Mouse (Mus musculus) heart, postnatal 0 days (tissue): ENCODE data around the gene Fhit. TPM values are rescaled to one million over a fixed set of nuclear protein-coding genes. Genes with fewer than 3 reads are reported as not detected.

Experiments used
- ATAC-seq: fragments of 200-750 bp; cut with Nextera tagmentation; 2 replicates; pipeline ENCODE4 v1.8.0; 2017; ENCODE audit warnings: low read depth, moderate number of reproducible peaks, moderate library complexity; ENCODE audit not compliant: insufficient read depth
- DNase-seq: peaks from one replicate; pipeline ENCODE4 v3.0.0-alpha.2; 2016; ENCODE audit warnings: low spot score
- H3K27ac ChIP-seq: fragments of 300-500 bp; sonication (generic); 2 replicates; pipeline ENCODE4 v1.5.1; 2014; ENCODE audit warnings: low read depth, mild to moderate bottlenecking
- H3K27me3 ChIP-seq: fragments of 300-500 bp; sonication (generic); 2 replicates; pipeline ENCODE4 v1.6.1; 2014; ENCODE audit warnings: low read length, mixed read lengths; ENCODE audit not compliant: control insufficient read depth, insufficient read depth
- H3K36me3 ChIP-seq: fragments of 300-500 bp; sonication (generic); replicated peaks from 2 replicates; pipeline ENCODE4 v1.6.1; 2014; ENCODE audit warnings: low read length, mixed read lengths; ENCODE audit not compliant: control insufficient read depth, insufficient read depth
- H3K4me1 ChIP-seq: fragments of 300-500 bp; sonication (generic); 2 replicates; pipeline ENCODE4 v1.6.1; 2014; ENCODE audit warnings: antibody characterized with exemption; ENCODE audit not compliant: control insufficient read depth, insufficient read depth
- H3K4me2 ChIP-seq: fragments of 300-500 bp; sonication (generic); 2 replicates; pipeline ENCODE4 v1.6.1; 2014; ENCODE audit warnings: low read depth, mild to moderate bottlenecking, low read length, moderate library complexity
- H3K4me3 ChIP-seq: fragments of 300-500 bp; sonication (generic); 2 replicates; pipeline ENCODE4 v1.5.1; 2014; ENCODE audit warnings: low read depth, low read length
- H3K9ac ChIP-seq: fragments of 300-500 bp; sonication (generic); replicated peaks from 2 replicates; pipeline ENCODE4 v1.6.1; 2014; ENCODE audit warnings: low read depth, low read length, mixed read lengths
- H3K9me3 ChIP-seq: fragments of 300-500 bp; sonication (generic); replicated peaks from 2 replicates; pipeline ENCODE4 v1.6.1; 2016; ENCODE audit warnings: low read length; ENCODE audit not compliant: control insufficient read depth
- CTCF ChIP-seq: IDR thresholded peaks from 2 replicates; pipeline ENCODE4 v1.5.1; 2016; ENCODE audit warnings: antibody characterized with exemption, control low read depth, low read depth
- EP300 ChIP-seq: IDR thresholded peaks from 2 replicates; pipeline ENCODE4 v1.6.1; 2016; ENCODE audit warnings: antibody characterized with exemption, low read depth
- WGBS: fragments of 180-500 bp; shearing (Covaris S2); extraction: QIAGEN DNeasy Blood & Tissue Kit; methylation state at CpG from one replicate; pipeline ENCODE4 v1.1.7; 2014; 5-methylcytosine and 5-hydroxymethylcytosine counted together
- polyA plus RNA-seq: library from polyadenylated mRNA; unstranded; fragments of >200 nt; fragmentation: Nextera tagmentation; extraction: Ambion mirVana; gene quantifications from 2 replicates; pipeline ENCODE4 v1.2.1, GENCODE M21; 2015
- total RNA-seq: library from RNA; depleted of rRNA; stranded (reverse); fragments of >200 nt; gene quantifications from 2 replicates; pipeline ENCODE4 v1.2.3, GENCODE M21; 2014; ENCODE audit warnings: low replicate concordance

Gene Fhit
- total and polyA plus RNA-seq, 2 experiments from 2014 or later: 4.1 to 5.2 TPM

DNA sequence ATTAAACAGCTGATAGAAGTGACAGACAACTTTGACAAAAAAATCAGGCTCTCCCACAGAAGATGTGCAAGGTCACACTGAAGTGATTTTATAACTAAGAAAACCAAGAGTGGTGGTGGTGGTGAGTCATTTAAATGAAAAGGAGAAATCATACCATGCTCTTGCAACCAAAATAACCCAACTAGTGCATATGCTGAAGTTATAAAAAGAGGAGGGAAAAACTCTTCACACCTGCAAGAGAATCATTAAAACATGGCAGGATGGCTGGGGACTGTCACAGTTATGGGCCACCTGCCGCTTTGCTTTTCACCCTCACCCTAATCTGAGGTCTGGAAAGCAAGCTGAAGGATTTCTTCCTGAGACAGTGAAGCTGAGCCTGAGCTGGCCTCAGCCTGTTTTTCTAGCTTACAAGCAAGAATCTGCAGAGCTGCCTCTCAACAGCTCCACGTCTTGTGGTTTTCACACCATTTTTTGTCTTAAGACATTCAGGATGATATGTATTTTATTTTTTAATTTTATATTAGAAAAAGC is 1125.1 kb downstream of the Fhit start:
- ATAC-seq (no peak), DNase-seq (no peak)
- H3K9me3 ChIP-seq: no peaks in the 10 kb centered on the region
- 66% methylated on average over 2 of the region's 2 CpGs for WGBS
- no peaks in the 10 kb centered on the region for H3K27me3 ChIP-seq
- H3K27ac ChIP-seq: no peak overlapping the region
- TF ChIP-seq CTCF (no peak), EP300 (no peak)
- no peak overlapping the region for H3K4me3 ChIP-seq
- no peaks in the 10 kb centered on the region for H3K4me1 ChIP-seq
- H3K36me3 ChIP-seq: no peaks in the 10 kb centered on the region
- no peak overlapping the region for H3K4me2 ChIP-seq
- H3K9ac ChIP-seq: no peak overlapping the region

DNA sequence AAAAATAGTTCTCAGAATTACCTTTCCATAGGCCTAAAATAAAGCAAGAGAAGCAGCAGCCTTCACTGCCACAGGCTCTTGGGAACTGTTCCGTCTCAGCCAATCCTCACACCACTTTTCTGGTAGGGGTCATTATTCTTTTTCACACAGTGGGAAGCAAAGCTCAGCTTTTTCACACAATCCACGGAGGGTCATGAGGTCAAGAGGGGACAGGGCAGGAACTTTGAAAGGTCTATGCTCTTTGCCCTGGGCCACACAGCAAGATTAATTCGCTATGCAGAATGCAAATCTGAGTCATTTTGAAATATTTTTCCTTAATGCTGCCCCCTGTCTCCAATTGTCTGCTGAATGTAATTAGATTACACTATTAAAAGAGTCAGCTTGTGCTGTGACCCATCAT is 1126.2 kb downstream of the Fhit start:
- no peaks in the 10 kb centered on the region for H3K36me3 ChIP-seq
- H3K9me3 ChIP-seq: no peaks in the 10 kb centered on the region
- no peaks in the 10 kb centered on the region for H3K27me3 ChIP-seq
- no peak overlapping the region for H3K9ac ChIP-seq
- no peak overlapping the region for H3K4me3 ChIP-seq
- no peak for TF ChIP-seq EP300
- ATAC-seq (no peak), DNase-seq (no peak)
- no peak overlapping the region for H3K27ac ChIP-seq
- H3K4me2 ChIP-seq: no peak overlapping the region
- H3K4me1 ChIP-seq: no peaks in the 10 kb centered on the region
- 64% methylated on average over 3 of the region's 3 CpGs for WGBS

DNA sequence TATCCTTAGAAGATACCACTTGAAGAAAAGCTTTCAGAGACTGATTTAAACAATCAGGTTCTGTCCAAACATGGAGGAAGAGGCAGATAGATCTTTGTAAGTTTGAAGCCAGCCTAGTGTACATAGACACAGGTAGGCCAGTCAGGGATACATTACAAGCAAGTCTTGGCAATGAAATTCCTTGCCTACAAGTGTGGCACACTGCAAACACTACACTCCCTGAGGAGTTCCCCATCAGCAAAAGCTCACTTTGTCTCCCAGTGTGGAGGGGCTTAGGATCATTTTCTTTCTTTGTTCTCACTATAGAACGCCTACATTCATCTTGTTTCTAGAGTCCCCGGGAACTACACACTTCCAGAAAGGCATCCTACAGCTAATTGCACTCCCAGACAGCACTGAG is 1126.6 kb downstream of the Fhit start:
- no peak for ATAC-seq
- no peak overlapping the region for H3K27ac ChIP-seq
- 58% methylated on average over 2 of the region's 2 CpGs for WGBS

DNA sequence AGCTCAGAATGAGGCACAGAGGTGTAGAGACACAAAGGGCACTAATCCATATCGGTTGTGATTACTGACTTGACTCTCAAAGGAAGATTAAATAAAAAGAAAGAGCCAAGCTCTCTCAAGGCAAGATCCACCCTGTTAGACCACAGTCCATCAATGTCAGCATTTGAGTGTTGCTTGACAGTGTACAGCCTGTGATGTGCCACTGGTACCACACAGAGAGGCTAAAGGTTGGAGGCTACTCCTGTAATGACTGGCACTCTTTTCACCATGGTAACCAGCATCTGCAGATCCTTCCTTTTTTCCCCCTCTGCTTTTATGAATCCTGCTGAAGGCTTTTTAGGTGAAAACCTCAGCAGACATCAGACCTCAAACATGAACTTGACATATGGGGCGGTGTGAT is 1138.5 kb downstream of the Fhit start:
- Histone ChIP-seq H3K9ac (no peak overlapping the region), H3K4me1 (0 out of 2 replicates have a peak, but pooled peaks cover 12% of the 10 kb centered on the region), H3K4me3 (no peak overlapping the region), H3K27me3 (no peaks in the 10 kb centered on the region), H3K4me2 (no peak overlapping the region), H3K36me3 (no peaks in the 10 kb centered on the region), H3K9me3 (no peaks in the 10 kb centered on the region), H3K27ac (no peak overlapping the region)
- DNase-seq (no peak), ATAC-seq (no peak)
- 88% methylated on average over 2 of the region's 2 CpGs for WGBS
- TF ChIP-seq EP300: no peak
- TF ChIP-seq CTCF: no peak

More for the DNA sequence above, 1126.6 kb downstream of the Fhit start:
- no peaks in the 10 kb centered on the region for H3K9me3 ChIP-seq
- no peaks in the 10 kb centered on the region for H3K4me1 ChIP-seq
- no peak overlapping the region for H3K4me3 ChIP-seq
- DNase-seq: no peak
- H3K27me3 ChIP-seq: no peaks in the 10 kb centered on the region
- H3K36me3 ChIP-seq: no peaks in the 10 kb centered on the region
- TF ChIP-seq EP300: no peak
- TF ChIP-seq CTCF: no peak
- H3K9ac ChIP-seq: no peak overlapping the region
- no peak overlapping the region for H3K4me2 ChIP-seq

DNA sequence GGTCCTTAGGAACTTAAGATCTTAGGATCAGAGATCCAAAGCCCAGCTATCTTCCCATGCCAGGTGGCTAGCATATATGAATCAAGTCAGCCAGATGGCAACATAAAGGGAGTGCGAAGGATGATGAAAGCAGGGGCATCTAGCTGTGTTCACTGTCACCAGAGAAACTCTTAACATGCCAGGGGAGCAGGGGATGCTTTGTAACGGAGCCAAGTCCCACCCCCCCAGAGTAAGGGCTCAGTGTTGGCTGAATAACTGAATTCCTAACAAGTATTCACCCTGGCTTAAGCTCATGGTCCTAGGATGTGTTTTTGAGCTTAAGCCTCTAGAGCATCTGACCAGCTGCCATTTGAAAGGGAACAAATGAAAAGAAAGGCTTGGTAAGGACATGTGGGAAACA is 1139.5 kb downstream of the Fhit start:
- 65% methylated on average over 2 of the region's 2 CpGs for WGBS
- ATAC-seq (no peak), DNase-seq (no peak)
- H3K4me1 ChIP-seq: 0 out of 2 replicates have a peak, but pooled peaks cover 12% of the 10 kb centered on the region
- H3K36me3 ChIP-seq: no peaks in the 10 kb centered on the region
- H3K4me3 ChIP-seq: no peak overlapping the region
- TF ChIP-seq CTCF (no peak), EP300 (no peak)
- no peaks in the 10 kb centered on the region for H3K9me3 ChIP-seq
- H3K9ac ChIP-seq: no peak overlapping the region
- no peak overlapping the region for H3K4me2 ChIP-seq
- H3K27me3 ChIP-seq: no peaks in the 10 kb centered on the region
- no peak overlapping the region for H3K27ac ChIP-seq

DNA sequence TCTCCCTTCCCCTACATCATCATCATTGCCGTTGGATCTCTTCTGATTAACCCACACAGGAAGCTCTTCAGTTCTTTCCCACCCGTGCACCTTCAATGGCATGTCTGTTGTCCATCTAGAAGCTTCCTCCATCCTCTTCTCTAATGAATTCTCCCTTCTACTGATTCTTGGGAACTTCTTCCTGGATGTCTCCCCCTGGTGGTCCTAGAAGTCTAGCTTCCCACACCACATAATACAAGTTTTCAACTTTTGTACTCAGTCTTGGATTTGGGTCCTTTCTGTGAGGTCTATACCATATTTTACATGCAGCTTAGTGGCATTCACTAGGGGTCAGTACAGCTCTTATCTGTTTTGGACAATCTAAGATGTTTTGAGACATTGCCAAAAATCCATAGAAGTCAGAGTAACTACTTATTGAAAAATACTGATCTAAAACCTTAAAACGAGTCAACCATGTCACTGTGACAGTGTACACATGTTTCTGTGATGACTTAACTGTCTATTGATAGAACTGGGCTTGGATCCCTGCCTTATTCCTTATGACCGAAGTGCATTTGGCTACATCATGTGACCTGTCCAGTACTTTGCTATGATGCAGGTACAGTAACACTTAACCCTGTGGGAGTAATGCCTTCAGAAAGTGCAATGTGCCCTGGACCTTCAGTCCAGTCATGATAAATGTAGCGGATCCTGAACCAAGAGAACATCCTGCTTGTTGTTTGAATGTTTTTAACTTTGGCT is 1141.3 kb downstream of the Fhit start:
- TF ChIP-seq CTCF (peak; percentile 37), EP300 (no peak)
- Histone ChIP-seq H3K27me3 (no peaks in the 10 kb centered on the region), H3K4me3 (no peak overlapping the region), H3K36me3 (no peaks in the 10 kb centered on the region), H3K4me1 (0 out of 2 replicates have a peak, but pooled peaks cover 12% of the 10 kb centered on the region), H3K9me3 (no peaks in the 10 kb centered on the region), H3K9ac (no peak overlapping the region), H3K4me2 (no peak overlapping the region), H3K27ac (no peak overlapping the region)
- 56% methylated on average over 5 of the region's 5 CpGs for WGBS
- DNase-seq (peak; percentile 67), ATAC-seq (peak; percentile 92)
